Mouse (Mus musculus) ES-Bruce4 (cell line): ENCODE results near the gene Ppm1m. TPM values are rescaled to one million over a fixed set of nuclear protein-coding genes. Genes with fewer than 3 reads are reported as not detected.

Source experiments
- H3K27ac ChIP-seq: 2 replicates; pipeline ENCODE4 v1.5.1; 2012; ENCODE audit warnings: low read length, inconsistent platforms; ENCODE audit not compliant: insufficient read depth
- H3K27me3 ChIP-seq: 2 replicates; pipeline ENCODE4 v1.6.1; 2012; ENCODE audit warnings: mild to moderate bottlenecking, low read length, inconsistent platforms; ENCODE audit not compliant: control insufficient read depth, poor library complexity, insufficient read depth, severe bottlenecking
- H3K36me3 ChIP-seq: 2 replicates; pipeline ENCODE4 v1.6.1; 2012; ENCODE audit warnings: inconsistent platforms, mild to moderate bottlenecking, low read length, moderate library complexity; ENCODE audit not compliant: control insufficient read depth, poor library complexity, insufficient read depth, severe bottlenecking
- H3K4me1 ChIP-seq: one replicate; pipeline ENCODE4 v1.8.1; 2011; ENCODE audit warnings: low read length; ENCODE audit not compliant: control insufficient read depth, insufficient read depth
- H3K4me3 ChIP-seq: 2 replicates; pipeline ENCODE4 v1.5.1; 2011; ENCODE audit warnings: low read depth, mild to moderate bottlenecking, low read length
- H3K9ac ChIP-seq: 2 replicates; pipeline ENCODE4 v1.6.1; 2012; ENCODE audit warnings: low read depth, mild to moderate bottlenecking, inconsistent platforms; ENCODE audit not compliant: poor library complexity, severe bottlenecking
- H3K9me3 ChIP-seq: replicated peaks from 2 replicates; pipeline ENCODE4 v1.6.1; 2012; ENCODE audit warnings: mild to moderate bottlenecking, low read length, inconsistent platforms; ENCODE audit not compliant: control insufficient read depth, poor library complexity, insufficient read depth, severe bottlenecking
- CTCF ChIP-seq: IDR thresholded peaks from one replicate; pipeline ENCODE4 v1.8.1; 2011; ENCODE audit warnings: low read depth, low read length
- EP300 ChIP-seq: IDR thresholded peaks from 2 replicates; pipeline ENCODE4 v1.6.1; 2011; ENCODE audit warnings: low read depth, low read length; ENCODE audit not compliant: insufficient read depth
- POLR2A ChIP-seq: IDR thresholded peaks from one replicate; pipeline ENCODE4 v1.8.1; 2011; ENCODE audit warnings: low read length; ENCODE audit not compliant: insufficient read depth
- polyA plus RNA-seq: library from polyadenylated mRNA; stranded (reverse); fragments of >200 nt; gene quantifications from 2 replicates; pipeline ENCODE4 v1.2.4, GENCODE M21; 2011; ENCODE audit warnings: low read depth; ENCODE audit not compliant: missing spikeins, insufficient read depth, insufficient read length

Ppm1m gene
- polyA plus RNA-seq, 1 experiment = 23.4 TPM

GRCm38 (mm10) chr9:106222994-106223393, 23.4 kb upstream of the Ppm1m start:
- no peak for TF ChIP-seq CTCF
- no peak for TF ChIP-seq POLR2A
- no peak for TF ChIP-seq EP300
- Histone ChIP-seq H3K27ac (no peak overlapping the region), H3K27me3 (no peaks in the 10 kb centered on the region), H3K4me1 (no peaks in the 10 kb centered on the region), H3K9me3 (no peaks in the 10 kb centered on the region), H3K4me3 (no peak overlapping the region), H3K9ac (no peak overlapping the region), H3K36me3 (no peaks in the 10 kb centered on the region)

- no peak within 1 kb of the TSS for H3K27ac ChIP-seq
- no peak for TF ChIP-seq POLR2A
- TF ChIP-seq EP300 = no peak
- no peak for TF ChIP-seq CTCF
Observed at GRCm38 (mm10) chr9:106222261-106222851, 22.8 kb upstream of the Ppm1m start, which contains the start of gene Tlr9. TSS of gene Tlr9 (plus strand) at chr9:106222598.

GRCm38 (mm10) chr9:106220894-106221523, 21.5 kb upstream of the Ppm1m start:
- Histone ChIP-seq H3K27ac (no peak overlapping the region), H3K36me3 (no peaks in the 10 kb centered on the region), H3K4me1 (no peaks in the 10 kb centered on the region), H3K9ac (no peak overlapping the region), H3K27me3 (no peaks in the 10 kb centered on the region), H3K4me3 (no peak overlapping the region), H3K9me3 (no peaks in the 10 kb centered on the region)
- TF ChIP-seq EP300 (no peak), CTCF (no peak), POLR2A (no peak)

More at GRCm38 (mm10) chr9:106222261-106222851, 22.8 kb upstream of the Ppm1m start, which contains the start of gene Tlr9:
- Histone ChIP-seq H3K4me1 (no peaks in the 10 kb centered on the region), H3K9me3 (no peaks in the 10 kb centered on the region), H3K4me3 (no peak within 1 kb of the TSS), H3K27me3 (no peaks in the 10 kb centered on the region), H3K36me3 (no peaks in the 10 kb centered on the region), H3K9ac (no peak within 1 kb of the TSS)

GRCm38 (mm10) chr9:106216971-106217370, 17.4 kb upstream of the Ppm1m start:
- no peak overlapping the region for H3K27ac ChIP-seq
- H3K4me1 ChIP-seq = peaks cover 5% of the 10 kb centered on the region
- no peak overlapping the region for H3K9ac ChIP-seq
- H3K27me3 ChIP-seq = no peaks in the 10 kb centered on the region
- no peaks in the 10 kb centered on the region for H3K9me3 ChIP-seq
- peaks cover 14% of the 10 kb centered on the region for H3K36me3 ChIP-seq
- H3K4me3 ChIP-seq = no peak overlapping the region
- TF ChIP-seq CTCF = no peak

GRCm38 (mm10) chr9:106215341-106216125, 16.0 kb upstream of the Ppm1m start:
- H3K9me3 ChIP-seq = no peaks in the 10 kb centered on the region
- no peaks in the 10 kb centered on the region for H3K27me3 ChIP-seq
- peaks cover 5% of the 10 kb centered on the region for H3K4me1 ChIP-seq
- TF ChIP-seq EP300 (no peak), CTCF (no peak), POLR2A (no peak)
- H3K4me3 ChIP-seq = no peak overlapping the region
- H3K9ac ChIP-seq = no peak overlapping the region
- no peak overlapping the region for H3K27ac ChIP-seq
- peaks cover 14% of the 10 kb centered on the region for H3K36me3 ChIP-seq

- Histone ChIP-seq H3K27me3 (no peaks in the 10 kb centered on the region), H3K36me3 (peaks cover 14% of the 10 kb centered on the region), H3K4me3 (peak overlapping the region; percentile 63), H3K9ac (no peak overlapping the region), H3K27ac (no peak overlapping the region), H3K4me1 (peaks cover 6% of the 10 kb centered on the region), H3K9me3 (no peaks in the 10 kb centered on the region)
- TF ChIP-seq CTCF = no peak
- TF ChIP-seq POLR2A = no peak
- 0 out of 2 replicates have a peak, but pooled peaks have one; percentile 63 for TF ChIP-seq EP300
Observed at GRCm38 (mm10) chr9:106212594-106212981, 13.0 kb upstream of the Ppm1m start.
